Mouse (Mus musculus) erythroblast, embryonic 14.5 days (primary cell): ENCODE results near the gene Gbp8. TPM values are rescaled to one million over a fixed set of nuclear protein-coding genes. Genes with fewer than 3 reads are reported as not detected.
"Not testable (repeated sequence)": the region's sequence is repeated elsewhere in the genome, so short reads cannot be mapped to it uniquely, and the experiment has no call there.

Experiments used
- H3K27me3 ChIP-seq: 2 replicates; pipeline ENCODE4 v1.6.1; 2012; ENCODE audit warnings: inconsistent platforms; ENCODE audit not compliant: control insufficient read depth
- H3K36me3 ChIP-seq: 2 replicates; pipeline ENCODE4 v1.6.1; 2012; ENCODE audit warnings: mild to moderate bottlenecking, inconsistent platforms; ENCODE audit not compliant: control insufficient read depth
- H3K4me1 ChIP-seq: 2 replicates; pipeline ENCODE4 v1.6.1; 2012; ENCODE audit warnings: inconsistent platforms; ENCODE audit not compliant: control insufficient read depth
- H3K4me3 ChIP-seq: replicated peaks from 2 replicates; pipeline ENCODE3; 2012; ENCODE audit warnings: moderate library complexity, mild to moderate bottlenecking, inconsistent platforms
- H3K9me3 ChIP-seq: 2 replicates; pipeline ENCODE4 v1.6.1; 2012; ENCODE audit warnings: low read length, inconsistent platforms, mixed read lengths; ENCODE audit not compliant: control insufficient read depth
- GATA1 ChIP-seq: IDR thresholded peaks from 2 replicates; pipeline ENCODE4 v1.6.1; 2012; ENCODE audit warnings: low read length, inconsistent platforms, mixed read lengths
- TAL1 ChIP-seq: IDR thresholded peaks from 3 replicates; pipeline ENCODE4 v1.6.1; 2012; ENCODE audit warnings: low read length, inconsistent platforms, mixed read lengths
- polyA plus RNA-seq: library from polyadenylated mRNA; stranded (reverse); fragments of >175 nt; gene quantifications from 2 replicates; pipeline ENCODE4 v1.2.3, GENCODE M21; 2012

Gbp8 gene
- polyA plus RNA-seq, 1 experiment, result 0.03 TPM

DNA sequence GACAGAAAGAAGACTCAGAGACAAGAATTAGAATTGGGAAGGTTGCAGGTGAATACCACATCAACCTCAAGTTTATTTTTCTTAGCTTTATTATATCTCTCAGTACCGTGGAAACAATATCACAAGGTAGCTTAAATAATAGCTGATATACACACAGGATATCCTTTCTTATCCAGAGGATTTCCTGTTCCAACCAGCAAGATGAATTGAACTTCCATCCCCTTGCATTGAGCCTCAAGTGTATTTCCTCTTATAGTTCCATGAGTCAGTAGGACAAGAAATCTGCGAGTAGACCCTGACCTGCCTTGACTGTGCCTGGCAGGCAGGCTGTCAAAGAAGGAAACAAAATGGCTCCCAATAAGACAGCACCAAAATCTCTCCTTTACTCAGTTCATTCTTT is 23.6 kb downstream of the Gbp8 start:
- Histone ChIP-seq H3K9me3 (no peaks in the 10 kb centered on the region), H3K4me3 (no peak overlapping the region), H3K4me1 (no peaks in the 10 kb centered on the region), H3K27me3 (no peaks in the 10 kb centered on the region), H3K36me3 (no peaks in the 10 kb centered on the region)
- TF ChIP-seq TAL1, result no peak
- TF ChIP-seq GATA1, result no peak

DNA sequence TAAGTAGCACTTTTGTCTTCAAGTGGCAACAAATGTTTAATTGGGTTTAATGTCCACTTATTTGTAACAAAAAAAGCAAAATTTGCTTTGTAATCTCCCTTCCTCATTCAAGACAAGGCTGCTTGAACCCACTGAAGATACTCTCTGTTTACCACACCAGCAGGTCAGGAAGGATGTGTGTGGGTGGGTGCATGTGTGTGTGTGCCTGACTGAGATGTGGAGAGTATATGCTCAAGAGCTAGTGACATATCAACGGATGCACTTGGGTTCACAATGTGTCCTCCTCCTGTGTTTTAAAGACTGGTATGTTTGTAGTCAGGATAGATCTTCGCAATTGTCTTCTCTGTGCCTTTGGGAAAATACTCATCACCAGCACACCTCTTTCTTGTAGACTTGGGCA is 24.6 kb downstream of the Gbp8 start:
- H3K4me1 ChIP-seq, result no peaks in the 10 kb centered on the region
- H3K9me3 ChIP-seq, result no peaks in the 10 kb centered on the region
- H3K4me3 ChIP-seq, result no peak overlapping the region
- H3K27me3 ChIP-seq, result no peaks in the 10 kb centered on the region
- H3K36me3 ChIP-seq, result no peaks in the 10 kb centered on the region
- TF ChIP-seq TAL1 (no peak), GATA1 (no peak)

DNA sequence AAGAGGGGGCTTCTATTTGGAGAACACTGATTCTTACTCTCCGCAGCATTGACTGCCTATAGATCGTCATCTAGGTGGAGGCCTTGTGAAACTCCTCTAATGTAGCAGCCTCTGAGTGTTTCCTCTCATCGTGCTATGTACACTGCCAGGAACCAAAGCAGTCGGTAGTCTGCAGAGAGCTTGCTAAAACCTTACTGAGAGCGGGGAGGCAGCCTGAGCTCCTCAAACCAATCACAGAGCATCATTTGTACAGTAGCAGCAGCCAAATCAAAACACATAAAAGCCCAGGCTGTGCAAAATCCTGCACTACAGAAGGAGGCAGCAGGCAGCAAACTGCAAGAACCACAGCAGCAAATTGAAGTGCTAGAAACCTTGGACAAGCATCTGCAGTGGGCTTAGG is 25.7 kb downstream of the Gbp8 start:
- no peaks in the 10 kb centered on the region for H3K9me3 ChIP-seq
- H3K36me3 ChIP-seq, result no peaks in the 10 kb centered on the region
- no peaks in the 10 kb centered on the region for H3K27me3 ChIP-seq
- no peak overlapping the region for H3K4me3 ChIP-seq
- no peaks in the 10 kb centered on the region for H3K4me1 ChIP-seq
- TF ChIP-seq TAL1, result no peak
- no peak for TF ChIP-seq GATA1

DNA sequence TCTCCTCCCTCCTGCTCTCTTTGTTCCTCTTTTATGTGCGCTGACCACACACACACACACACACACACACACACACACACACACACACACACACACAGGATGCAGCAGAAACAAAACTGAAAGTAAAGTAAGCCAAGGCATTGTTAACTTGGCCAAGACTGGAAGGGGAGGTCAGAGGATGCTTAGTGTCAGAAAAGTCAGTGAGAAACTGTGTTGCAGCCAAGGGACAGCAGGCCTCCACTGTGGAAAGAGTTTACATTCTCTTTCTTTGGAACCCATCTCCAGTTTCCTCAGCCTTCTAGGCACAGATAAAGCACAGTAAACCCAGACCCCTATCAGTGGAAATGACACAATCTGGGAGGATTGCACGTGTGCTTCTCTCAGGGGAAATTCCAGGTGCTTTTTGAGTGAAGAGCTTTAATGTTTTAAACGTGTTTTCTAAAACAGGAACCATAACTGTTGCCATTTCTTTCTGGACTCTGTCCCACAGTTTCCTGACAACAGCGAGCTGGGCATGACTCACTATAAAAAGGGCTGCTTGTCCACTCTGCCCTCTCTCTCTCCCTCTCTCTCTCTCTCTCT is 29.0 kb downstream of the Gbp8 start:
- not testable (repeated sequence) for H3K4me3 ChIP-seq

DNA sequence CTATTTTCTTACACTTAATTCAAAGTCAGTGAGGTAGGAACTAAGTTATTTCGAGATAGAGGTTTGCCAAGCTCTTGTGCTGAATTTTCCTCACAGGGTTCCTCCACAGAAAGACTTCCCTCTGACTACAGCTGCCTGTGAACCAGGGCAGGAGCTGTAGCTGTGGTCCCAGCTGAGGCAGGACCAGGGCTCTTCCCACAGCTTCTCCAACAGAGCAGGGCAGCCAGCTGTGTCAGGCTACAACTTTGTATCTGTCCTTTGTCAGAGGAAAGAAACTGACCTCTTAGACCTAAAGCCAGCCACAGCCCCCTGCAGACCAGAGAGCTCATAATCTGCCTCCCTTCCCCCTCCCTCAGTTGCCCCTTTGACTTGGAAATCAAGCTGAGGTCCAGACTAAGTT is 29.6 kb downstream of the Gbp8 start:
- H3K4me3 ChIP-seq, H3K9me3 ChIP-seq: not testable (repeated sequence)

More for the DNA sequence above, 29.0 kb downstream of the Gbp8 start:
- not testable (repeated sequence) for H3K36me3 ChIP-seq, H3K4me1 ChIP-seq, H3K27me3 ChIP-seq, H3K9me3 ChIP-seq

GRCm38 (mm10) chr5:105105689-105106088 is 33.7 kb downstream of the Gbp8 start:
- H3K9me3 ChIP-seq, H3K27me3 ChIP-seq: not testable (repeated sequence)

More for the DNA sequence above, 29.6 kb downstream of the Gbp8 start:
- H3K36me3 ChIP-seq, H3K4me1 ChIP-seq, H3K27me3 ChIP-seq: not testable (repeated sequence)

GRCm38 (mm10) chr5:105081900-105082299 is 57.4 kb downstream of the Gbp8 start:
- no peak for TF ChIP-seq TAL1
- no peak for TF ChIP-seq GATA1
- no peak overlapping the region for H3K4me3 ChIP-seq

More at GRCm38 (mm10) chr5:105105689-105106088, 33.7 kb downstream of the Gbp8 start:
- not testable (repeated sequence) for H3K36me3 ChIP-seq, H3K4me1 ChIP-seq, H3K4me3 ChIP-seq

GRCm38 (mm10) chr5:105068356-105068755 is 71.0 kb downstream of the Gbp8 start:
- not testable (repeated sequence) for H3K36me3 ChIP-seq, H3K9me3 ChIP-seq, H3K4me1 ChIP-seq, H3K4me3 ChIP-seq, H3K27me3 ChIP-seq

More at GRCm38 (mm10) chr5:105081900-105082299, 57.4 kb downstream of the Gbp8 start:
- Histone ChIP-seq H3K4me1 (no peaks in the 10 kb centered on the region), H3K36me3 (no peaks in the 10 kb centered on the region), H3K27me3 (no peaks in the 10 kb centered on the region), H3K9me3 (peaks cover 11% of the 10 kb centered on the region)

DNA sequence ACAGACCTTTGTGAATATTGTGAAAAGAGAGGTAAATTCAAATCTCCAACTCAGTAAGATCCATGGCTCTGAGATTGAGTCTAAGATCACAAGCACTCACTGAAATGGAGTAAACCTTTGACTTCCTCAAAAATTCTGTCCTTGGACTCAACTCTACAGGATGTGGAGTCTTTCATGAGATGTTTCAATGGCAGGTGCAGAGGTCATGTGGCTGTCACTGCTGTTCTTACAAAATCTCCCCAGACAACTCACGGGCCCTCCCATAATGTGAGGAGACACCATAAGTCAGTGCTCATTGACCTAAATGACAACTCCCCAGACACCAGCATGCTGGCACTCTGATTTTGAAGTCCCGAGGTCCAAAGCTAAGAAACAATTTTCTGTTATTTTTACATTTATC is 74.9 kb downstream of the Gbp8 start:
- H3K36me3 ChIP-seq, H3K9me3 ChIP-seq, H3K4me3 ChIP-seq, H3K27me3 ChIP-seq, H3K4me1 ChIP-seq: not testable (repeated sequence)

DNA sequence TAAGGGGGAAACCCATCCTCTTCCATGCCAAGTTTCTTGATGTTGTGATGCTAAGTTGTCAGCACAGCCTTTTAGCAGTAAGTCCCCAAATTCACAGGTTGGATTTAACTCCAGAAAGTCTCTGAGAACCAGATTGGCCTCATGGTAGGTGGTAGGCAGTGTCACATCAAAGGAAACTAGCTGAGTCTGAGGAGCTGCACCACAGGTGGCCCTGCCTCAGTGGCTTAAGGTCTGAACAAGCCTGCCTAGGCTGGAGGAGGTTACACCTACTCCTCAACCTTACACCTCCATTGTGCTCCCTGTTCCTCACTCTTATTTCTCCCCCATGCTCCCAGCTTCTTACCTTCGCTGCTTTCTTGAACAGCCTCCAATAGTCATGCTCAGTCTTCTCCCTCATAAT is 76.0 kb downstream of the Gbp8 start:
- Histone ChIP-seq H3K36me3 (no peaks in the 10 kb centered on the region), H3K4me3 (no peak overlapping the region), H3K4me1 (no peaks in the 10 kb centered on the region), H3K27me3 (no peaks in the 10 kb centered on the region), H3K9me3 (peaks cover 2% of the 10 kb centered on the region; the same call in 1 of the 2 replicates)
- no peak for TF ChIP-seq TAL1
- no peak for TF ChIP-seq GATA1

DNA sequence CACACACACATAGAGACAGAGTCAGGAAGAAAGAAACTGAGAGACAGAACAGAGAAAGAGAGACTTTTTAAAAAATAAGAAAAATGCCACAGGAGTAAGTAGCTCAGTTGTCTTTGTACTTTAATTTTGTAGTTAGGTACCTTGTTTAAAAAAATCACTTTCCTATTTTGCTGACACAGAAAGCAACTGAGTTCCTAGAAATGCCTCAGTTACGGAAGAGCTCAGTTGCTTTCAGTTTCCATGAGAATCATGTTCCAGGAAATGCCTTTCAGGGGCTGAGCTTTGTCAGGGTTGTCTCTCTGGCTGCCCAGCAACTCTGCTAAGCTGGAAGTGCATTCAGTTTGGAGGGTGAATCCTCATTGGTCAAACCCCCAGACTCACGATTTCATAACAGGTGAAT is 76.9 kb downstream of the Gbp8 start:
- H3K4me3 ChIP-seq, H3K4me1 ChIP-seq: not testable (repeated sequence)

More for the DNA sequence above, 76.9 kb downstream of the Gbp8 start:
- H3K27me3 ChIP-seq, H3K9me3 ChIP-seq, H3K36me3 ChIP-seq: not testable (repeated sequence)
